Mouse (Mus musculus) MEL (cell line): ENCODE results near the gene Llgl2. TPM values are rescaled to one million over a fixed set of nuclear protein-coding genes. Genes with fewer than 3 reads are reported as not detected.

Experiments
- DNase-seq: peaks from one replicate; pipeline ENCODE4 v3.0.0; 2011; ENCODE audit warnings: low read depth, low spot score
- H3K27ac ChIP-seq: 2 replicates; pipeline ENCODE4 v1.5.1; 2012; ENCODE audit warnings: low read depth, mild to moderate bottlenecking, control low read depth, low read length, moderate library complexity; ENCODE audit not compliant: control insufficient read depth
- H3K27me3 ChIP-seq, 2 experiments: fragments of 150-350 bp in 1 of 2; sonication (generic) in 1 of 2; 2 replicates each; pipeline ENCODE4 v1.6.1; 2012; ENCODE audit warnings: low read length in 2 of 2, mild to moderate bottlenecking in 2 of 2, improper control_type of control experiment in 1 of 2, moderate library complexity in 1 of 2; ENCODE audit not compliant: insufficient read depth in 2 of 2, control insufficient read depth in 1 of 2
- H3K36me3 ChIP-seq, 2 experiments: 2 replicates each; pipeline ENCODE4 v1.6.1; 2012 to 2014; ENCODE audit warnings: low read length in 2 of 2, improper control_type of control experiment in 1 of 2, inconsistent platforms in 1 of 2, mild to moderate bottlenecking in 1 of 2; ENCODE audit not compliant: insufficient read depth in 2 of 2, control insufficient read depth in 1 of 2
- H3K4me1 ChIP-seq, 2 experiments: fragments of 150-350 bp in 1 of 2; sonication (generic) in 1 of 2; 2 replicates each; pipeline ENCODE4 v1.6.1; 2012; ENCODE audit warnings: low read length in 2 of 2, improper control_type of control experiment in 1 of 2, mild to moderate bottlenecking in 1 of 2; ENCODE audit not compliant: insufficient read depth in 2 of 2, control insufficient read depth in 1 of 2
- H3K4me3 ChIP-seq, 2 experiments: fragments of 150-350 bp in 1 of 2; sonication (generic) in 1 of 2; 2 replicates each; pipeline ENCODE4 v1.5.1; 2012; ENCODE audit warnings: low read depth in 2 of 2, low read length in 2 of 2, mild to moderate bottlenecking in 2 of 2, moderate library complexity in 2 of 2, control low read depth in 1 of 2, improper control_type of control experiment in 1 of 2; ENCODE audit not compliant: control insufficient read depth in 1 of 2, insufficient read depth in 1 of 2
- H3K79me2 ChIP-seq: 2 replicates; pipeline ENCODE4 v1.6.1; 2012; ENCODE audit warnings: mild to moderate bottlenecking, low read length, moderate library complexity; ENCODE audit not compliant: control insufficient read depth, poor library complexity, insufficient read depth
- H3K9ac ChIP-seq: 2 replicates; pipeline ENCODE4 v1.6.1; 2012; ENCODE audit warnings: low read depth, mild to moderate bottlenecking, control low read depth, low read length, moderate library complexity; ENCODE audit not compliant: control insufficient read depth, poor library complexity, severe bottlenecking
- H3K9me3 ChIP-seq: fragments of 150-350 bp; sonication (generic); replicated peaks from 2 replicates; pipeline ENCODE4 v1.6.1; 2012; ENCODE audit warnings: mild to moderate bottlenecking, low read length, improper control_type of control experiment, moderate library complexity; ENCODE audit not compliant: insufficient read depth
- CHD1 ChIP-seq: IDR thresholded peaks from 2 replicates; pipeline ENCODE4 v1.6.1; 2012; ENCODE audit warnings: low read depth, mild to moderate bottlenecking, inconsistent platforms, low read length, improper control_type of control experiment
- ELF1 ChIP-seq: IDR thresholded peaks from 2 replicates; pipeline ENCODE4 v1.6.1; 2014; ENCODE audit warnings: low read depth, mild to moderate bottlenecking, inconsistent platforms, low read length, improper control_type of control experiment, moderate library complexity
- ETS1 ChIP-seq: IDR thresholded peaks from 2 replicates; pipeline ENCODE4 v1.6.1; 2012; ENCODE audit warnings: low read depth, mild to moderate bottlenecking, inconsistent platforms, low read length, improper control_type of control experiment, moderate library complexity
- HCFC1 ChIP-seq: IDR thresholded peaks from 2 replicates; pipeline ENCODE4 v1.6.1; 2012; ENCODE audit warnings: low read depth, mild to moderate bottlenecking, inconsistent platforms, low read length, improper control_type of control experiment, moderate library complexity
- MAX ChIP-seq: IDR thresholded peaks from 2 replicates; pipeline ENCODE4 v1.6.1; 2011; ENCODE audit warnings: low read length, improper control_type of control experiment
- MAZ ChIP-seq: IDR thresholded peaks from 2 replicates; pipeline ENCODE4 v1.6.1; 2012; ENCODE audit warnings: low read depth, mild to moderate bottlenecking, inconsistent platforms, low read length, improper control_type of control experiment
- MXI1 ChIP-seq: IDR thresholded peaks from 2 replicates; pipeline ENCODE4 v1.6.1; 2011; ENCODE audit warnings: mild to moderate bottlenecking, low read depth, low read length, improper control_type of control experiment
- NRF1 ChIP-seq: IDR thresholded peaks from 2 replicates; pipeline ENCODE4 v1.6.1; 2014; ENCODE audit warnings: low read depth, mild to moderate bottlenecking, inconsistent platforms, low read length, improper control_type of control experiment, moderate library complexity; ENCODE audit not compliant: poor library complexity, insufficient read depth, severe bottlenecking
- POLR2AphosphoS2 ChIP-seq: IDR thresholded peaks from 2 replicates; pipeline ENCODE4 v1.6.1; 2011; ENCODE audit warnings: low read length, improper control_type of control experiment
- SIN3A ChIP-seq: IDR thresholded peaks from 2 replicates; pipeline ENCODE4 v1.6.1; 2012; ENCODE audit warnings: low read length, improper control_type of control experiment, inconsistent platforms
- SMC3 ChIP-seq: IDR thresholded peaks from 2 replicates; pipeline ENCODE4 v1.6.1; 2011; ENCODE audit warnings: low read depth, low read length, improper control_type of control experiment
- TAL1 ChIP-seq: IDR thresholded peaks from 2 replicates; pipeline ENCODE4 v1.6.1; 2012; ENCODE audit warnings: mild to moderate bottlenecking, inconsistent platforms, low read length, moderate library complexity, mixed read lengths
- UBTF ChIP-seq: IDR thresholded peaks from 2 replicates; pipeline ENCODE4 v1.6.1; 2012; ENCODE audit warnings: low read depth, mild to moderate bottlenecking, inconsistent platforms, low read length, improper control_type of control experiment, moderate library complexity, borderline replicate concordance; ENCODE audit not compliant: insufficient read depth
- USF1 ChIP-seq: IDR thresholded peaks from 2 replicates; pipeline ENCODE4 v1.6.1; 2014; ENCODE audit warnings: low read depth, mild to moderate bottlenecking, inconsistent platforms, low read length, improper control_type of control experiment, moderate library complexity
- USF2 ChIP-seq, 2 experiments: IDR thresholded peaks; 2 replicates each; pipeline ENCODE4 v1.6.1; 2011 to 2012; ENCODE audit warnings: improper control_type of control experiment in 2 of 2, low read length in 2 of 2, borderline replicate concordance in 1 of 2, inconsistent platforms in 1 of 2, low read depth in 1 of 2, mild to moderate bottlenecking in 1 of 2; ENCODE audit not compliant: insufficient read depth in 1 of 2
- ZKSCAN1 ChIP-seq: IDR thresholded peaks from 2 replicates; pipeline ENCODE4 v1.6.1; 2012; ENCODE audit warnings: low read depth, mild to moderate bottlenecking, inconsistent platforms, low read length, improper control_type of control experiment, moderate library complexity
- polyA plus RNA-seq, 2 experiments: library from polyadenylated mRNA; stranded (reverse) in 1 of 2; unstranded in 1 of 2; fragments of >175 nt in 1 of 2; fragments of >200 nt in 1 of 2; gene quantifications; 2 replicates each; pipeline versions ENCODE4 v1.2.1 to v1.2.4; 2012; ENCODE audit warnings: low replicate concordance in 2 of 2, low read depth in 1 of 2; ENCODE audit not compliant: insufficient read length in 2 of 2, insufficient read depth in 1 of 2, missing spikeins in 1 of 2
- total RNA-seq: library from RNA; depleted of rRNA; stranded (reverse); fragments of 300-350 nt; gene quantifications from 2 replicates; pipeline ENCODE4 v1.2.3, GENCODE M21; 2012

The Llgl2 gene
- total and polyA plus RNA-seq, 3 experiments: 15.9 to 22.6 TPM; not detected in 1

- Histone ChIP-seq H3K27me3 (no peaks in the 10 kb centered on the region), H3K79me2 (no peaks in the 10 kb centered on the region; the same call in 1 of the 2 replicates), H3K9ac (no peak overlapping the region), H3K4me3 (no peak overlapping the region), H3K27ac (no peak overlapping the region), H3K36me3 (peaks cover 0 to 9% of the 10 kb centered on the region in 2 experiments; a peak in 3 of 4 replicates), H3K4me1 (peaks cover 11 to 14% of the 10 kb centered on the region in 2 experiments; a peak in 3 of 4 replicates), H3K9me3 (no peaks in the 10 kb centered on the region)
- no peak for DNase-seq
- TF ChIP-seq MAX (no peak), ETS1 (no peak), ELF1 (no peak), UBTF (no peak), SMC3 (no peak), MAZ (no peak), SIN3A (no peak), NRF1 (no peak), USF1 (no peak), MXI1 (no peak), TAL1 (no peak)
Observed at GRCm38 (mm10) chr11:115776954-115777353, 46.9 kb upstream of the Llgl2 start.

GRCm38 (mm10) chr11:115777487-115778335 is 46.1 kb upstream of the Llgl2 start:
- TF ChIP-seq CHD1 (no peak), ZKSCAN1 (no peak), POLR2AphosphoS2 (no peak), HCFC1 (no peak), USF2 (IDR thresholded peaks at IDR 0.05; ENCODE audit: borderline replicate concordance in 1 of 2, insufficient read depth in 1 of 2, low read depth in 1 of 2, low read length in 2 of 2) (no peak), USF1 (no peak)
- no peak for DNase-seq
- peaks cover 0 to 9% of the 10 kb centered on the region in 2 experiments; a peak in 3 of 4 replicates for H3K36me3 ChIP-seq
- H3K4me1 ChIP-seq: peaks cover 11 to 14% of the 10 kb centered on the region in 2 experiments; a peak in 3 of 4 replicates
- no peaks in the 10 kb centered on the region for H3K27me3 ChIP-seq
- H3K4me3 ChIP-seq: no peak overlapping the region
- no peak overlapping the region for H3K27ac ChIP-seq
- H3K9me3 ChIP-seq: no peaks in the 10 kb centered on the region
- H3K9ac ChIP-seq: no peak overlapping the region
- no peaks in the 10 kb centered on the region; the same call in 1 of the 2 replicates for H3K79me2 ChIP-seq
